Mouse (Mus musculus) CH12.LX (cell line): Measurements from ENCODE around the gene Msi2. TPM values are rescaled to one million over a fixed set of nuclear protein-coding genes. Genes with fewer than 3 reads are reported as not detected.

Experiments used
- DNase-seq: peaks from one replicate; pipeline ENCODE4 v3.0.0-alpha.2; 2013; ENCODE audit errors: extremely low read depth
- H3K27ac ChIP-seq: 2 replicates; pipeline ENCODE4 v1.5.1; 2012; ENCODE audit warnings: low read depth, mild to moderate bottlenecking, control low read depth, moderate library complexity; ENCODE audit not compliant: insufficient read depth
- H3K27me3 ChIP-seq: replicated peaks from 2 replicates; pipeline ENCODE3; 2012; ENCODE audit warnings: inconsistent platforms
- H3K36me3 ChIP-seq, 2 experiments: replicated peaks in 1 of 2; 2 replicates each; pipeline versions ENCODE3 to v1.6.1; 2012; ENCODE audit warnings: inconsistent platforms in 1 of 2, low read length in 1 of 2, mild to moderate bottlenecking in 1 of 2, mixed read lengths in 1 of 2, moderate library complexity in 1 of 2; ENCODE audit not compliant: control insufficient read depth in 1 of 2, insufficient read depth in 1 of 2
- H3K4me1 ChIP-seq, 2 experiments: 2 replicates each; pipeline ENCODE4 v1.6.1; 2012; ENCODE audit warnings: inconsistent platforms in 1 of 2, moderate library complexity in 1 of 2; ENCODE audit not compliant: insufficient read depth in 2 of 2, control insufficient read depth in 1 of 2
- H3K4me2 ChIP-seq: 2 replicates; pipeline ENCODE4 v1.6.1; 2012; ENCODE audit warnings: low read depth, mild to moderate bottlenecking, control low read depth; ENCODE audit not compliant: poor library complexity, insufficient read depth, severe bottlenecking
- H3K4me3 ChIP-seq, 3 experiments: fragments of 150-350 bp in 1 of 3; sonication (generic) in 1 of 3; replicated peaks in 1 of 3; 2 replicates each; pipeline versions ENCODE3 to v1.5.1; 2011 to 2012; ENCODE audit warnings: low read depth in 2 of 3, low read length in 2 of 3, mild to moderate bottlenecking in 2 of 3, moderate library complexity in 2 of 3, control low read depth in 1 of 3, improper control_type of control experiment in 1 of 3, inconsistent platforms in 1 of 3, mixed read lengths in 1 of 3; ENCODE audit not compliant: poor library complexity in 1 of 3
- H3K79me2 ChIP-seq: replicated peaks from 2 replicates; pipeline ENCODE4 v1.6.1; 2012; ENCODE audit warnings: mild to moderate bottlenecking, moderate library complexity; ENCODE audit not compliant: control insufficient read depth, poor library complexity, insufficient read depth, severe bottlenecking; ENCODE audit errors: extremely low read depth
- H3K9ac ChIP-seq: 2 replicates; pipeline ENCODE4 v1.6.1; 2012; ENCODE audit warnings: low read depth, mild to moderate bottlenecking, control low read depth, moderate library complexity; ENCODE audit not compliant: insufficient read depth
- H3K9me3 ChIP-seq: replicated peaks from 2 replicates; pipeline ENCODE3; 2012; ENCODE audit warnings: low read length, inconsistent platforms, mixed read lengths
- BHLHE40 ChIP-seq: IDR thresholded peaks from 2 replicates; pipeline ENCODE4 v1.6.1; 2011; ENCODE audit warnings: mild to moderate bottlenecking, low read depth, low read length, improper control_type of control experiment
- CHD1 ChIP-seq: IDR thresholded peaks from 2 replicates; pipeline ENCODE4 v1.6.1; 2012; ENCODE audit warnings: low read depth, low read length, improper control_type of control experiment, inconsistent platforms
- CHD2 ChIP-seq: IDR thresholded peaks from 2 replicates; pipeline ENCODE4 v1.6.1; 2011; ENCODE audit warnings: low read length, improper control_type of control experiment
- ETS1 ChIP-seq: conservative IDR thresholded peaks from 2 replicates; pipeline ENCODE4 v1.6.1; 2012; ENCODE audit warnings: low read depth, mild to moderate bottlenecking, inconsistent platforms, low read length, improper control_type of control experiment, moderate library complexity
- IRF4 ChIP-seq: IDR thresholded peaks from 2 replicates; pipeline ENCODE4 v1.6.1; 2014; ENCODE audit warnings: low read depth, mild to moderate bottlenecking, inconsistent platforms, low read length, improper control_type of control experiment
- JUN ChIP-seq: IDR thresholded peaks from 2 replicates; pipeline ENCODE4 v1.6.1; 2011; ENCODE audit warnings: low read depth, mild to moderate bottlenecking, low read length, improper control_type of control experiment, moderate library complexity; ENCODE audit not compliant: insufficient read depth
- JUND ChIP-seq: conservative IDR thresholded peaks from 2 replicates; pipeline ENCODE4 v1.6.1; 2011; ENCODE audit warnings: low read depth, low read length, improper control_type of control experiment
- KAT2A ChIP-seq: IDR thresholded peaks from 2 replicates; pipeline ENCODE4 v1.6.1; 2012; ENCODE audit warnings: low read length, improper control_type of control experiment, inconsistent platforms; ENCODE audit not compliant: insufficient replicate concordance
- MEF2A ChIP-seq: IDR thresholded peaks from 2 replicates; pipeline ENCODE4 v1.6.1; 2014; ENCODE audit warnings: low read depth, mild to moderate bottlenecking, inconsistent platforms, low read length, improper control_type of control experiment, borderline replicate concordance
- MXI1 ChIP-seq: IDR thresholded peaks from 2 replicates; pipeline ENCODE4 v1.6.1; 2011; ENCODE audit warnings: mild to moderate bottlenecking, low read depth, low read length, improper control_type of control experiment
- MYC ChIP-seq: IDR thresholded peaks from 2 replicates; pipeline ENCODE4 v1.6.1; 2011; ENCODE audit warnings: low read depth, mild to moderate bottlenecking, improper control_type of control experiment, low read length
- NELFE ChIP-seq: IDR thresholded peaks from 2 replicates; pipeline ENCODE4 v1.6.1; 2011; ENCODE audit warnings: low read depth, low read length, improper control_type of control experiment
- NRF1 ChIP-seq: IDR thresholded peaks from 2 replicates; pipeline ENCODE4 v1.6.1; 2014; ENCODE audit warnings: low read depth, mild to moderate bottlenecking, inconsistent platforms, low read length, improper control_type of control experiment, moderate library complexity
- POLR2AphosphoS2 ChIP-seq: IDR thresholded peaks from 2 replicates; pipeline ENCODE4 v1.6.1; 2011; ENCODE audit warnings: low read depth, low read length, improper control_type of control experiment
- RAD21 ChIP-seq: IDR thresholded peaks from 2 replicates; pipeline ENCODE4 v1.6.1; 2011; ENCODE audit warnings: low read depth, mild to moderate bottlenecking, low read length, improper control_type of control experiment, moderate library complexity
- RCOR1 ChIP-seq: conservative IDR thresholded peaks from 2 replicates; pipeline ENCODE4 v1.6.1; 2012; ENCODE audit warnings: low read depth, mild to moderate bottlenecking, inconsistent platforms, low read length, improper control_type of control experiment
- SIN3A ChIP-seq: IDR thresholded peaks from 2 replicates; pipeline ENCODE4 v1.6.1; 2012; ENCODE audit warnings: low read length, improper control_type of control experiment, inconsistent platforms
- SMC3 ChIP-seq: IDR thresholded peaks from 2 replicates; pipeline ENCODE4 v1.6.1; 2011; ENCODE audit warnings: low read depth, low read length, improper control_type of control experiment
- TBP ChIP-seq: conservative IDR thresholded peaks from 2 replicates; pipeline ENCODE4 v1.6.1; 2011; ENCODE audit warnings: low read depth, low read length, improper control_type of control experiment
- TCF12 ChIP-seq: IDR thresholded peaks from 2 replicates; pipeline ENCODE4 v1.6.1; 2014; ENCODE audit warnings: low read depth, mild to moderate bottlenecking, inconsistent platforms, low read length, improper control_type of control experiment
- UBTF ChIP-seq: IDR thresholded peaks from 2 replicates; pipeline ENCODE4 v1.6.1; 2012; ENCODE audit warnings: low read depth, mild to moderate bottlenecking, inconsistent platforms, low read length, improper control_type of control experiment, moderate library complexity
- USF1 ChIP-seq: IDR thresholded peaks from 2 replicates; pipeline ENCODE4 v1.6.1; 2014; ENCODE audit warnings: low read depth, mild to moderate bottlenecking, inconsistent platforms, low read length, improper control_type of control experiment
- USF2 ChIP-seq: conservative IDR thresholded peaks from 2 replicates; pipeline ENCODE4 v1.6.1; 2011; ENCODE audit warnings: low read depth, low read length, improper control_type of control experiment
- ZKSCAN1 ChIP-seq: IDR thresholded peaks from 2 replicates; pipeline ENCODE4 v1.6.1; 2012; ENCODE audit warnings: low read depth, inconsistent platforms, low read length, improper control_type of control experiment, borderline replicate concordance
- ZMIZ1 ChIP-seq: IDR thresholded peaks from 2 replicates; pipeline ENCODE4 v1.6.1; 2012; ENCODE audit warnings: low read depth, mild to moderate bottlenecking, inconsistent platforms, low read length, improper control_type of control experiment
- dilution Hi-C: fragments of 300-500 bp; cut with MboI; formaldehyde crosslinking; loops from 2 replicates; pipeline ENCODE4 v1.14.3; 2020; ENCODE audit warnings: low sequenced_read_pairs; ENCODE audit not compliant: extremely low pct_unique_long_range_greater_than_20kb, extremely low pct_ligation_motif_present
- in situ Hi-C: fragments of 300-500 bp; cut with MboI; formaldehyde crosslinking; loops from 3 replicates; pipeline ENCODE4 v1.14.3; 2019; ENCODE audit warnings: low sequenced_read_pairs, low pct_ligation_motif_present, low pct_unique_long_range_greater_than_20kb, mixed read lengths
- polyA plus RNA-seq: library from polyadenylated mRNA; unstranded; fragments of >175 nt; gene quantifications from 2 replicates; pipeline ENCODE4 v1.2.1, GENCODE M21; 2012; ENCODE audit warnings: low read depth; ENCODE audit not compliant: insufficient read length
- total RNA-seq, 2 experiments: library from RNA; depleted of rRNA; stranded (reverse); fragments of 300-350 nt in 1 of 2; fragments of >200 nt in 1 of 2; gene quantifications; 2 replicates each; pipeline ENCODE4 v1.2.3; 2012 to 2014

Gene Msi2
- total and polyA plus RNA-seq, 3 experiments = 40.3 to 73.1 (median 52.6) TPM

DNA sequence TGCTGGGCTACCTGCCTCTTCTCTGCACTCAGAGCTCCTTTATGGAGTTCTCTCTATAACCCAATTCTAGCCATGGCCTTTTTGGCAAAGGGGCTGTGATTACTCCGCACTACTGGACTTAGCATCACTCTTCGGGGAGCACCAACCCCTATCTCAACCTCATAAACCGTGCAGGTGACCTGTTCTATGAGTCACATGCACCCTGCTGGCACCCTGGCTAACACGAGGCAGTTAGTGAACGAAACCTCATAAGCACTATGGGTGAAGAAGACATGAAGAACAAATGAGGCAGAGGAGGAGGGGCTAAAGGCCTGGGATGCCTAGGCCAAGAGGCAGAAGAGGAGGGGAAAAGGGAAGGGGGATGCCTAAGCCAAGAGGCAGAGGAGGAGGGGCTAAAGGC is 82.0 kb downstream of the Msi2 start:
- Histone ChIP-seq H3K4me3 (no peak overlapping the region), H3K9ac (no peak overlapping the region), H3K36me3 (peaks cover 10 to 64% of the 10 kb centered on the region in 2 experiments), H3K79me2 (peaks cover 7% of the 10 kb centered on the region; the same call in 1 of the 2 replicates)
- DNase-seq = no peak
- dilution Hi-C loops = no loop called here
- TF ChIP-seq CHD1 (no peak), CHD2 (no peak), NELFE (no peak), NRF1 (no peak), SMC3 (no peak), RAD21 (no peak)
- TF ChIP-seq, all 38 proteins: peak for 0
- Histone ChIP-seq H3K9me3 (no peaks in the 10 kb centered on the region), H3K4me2 (no peak overlapping the region), H3K4me1 (peaks cover 25 to 90% of the 10 kb centered on the region in 2 experiments), H3K27me3 (no peaks in the 10 kb centered on the region), H3K27ac (no peak overlapping the region)
- in situ Hi-C loops = no loop called here

DNA sequence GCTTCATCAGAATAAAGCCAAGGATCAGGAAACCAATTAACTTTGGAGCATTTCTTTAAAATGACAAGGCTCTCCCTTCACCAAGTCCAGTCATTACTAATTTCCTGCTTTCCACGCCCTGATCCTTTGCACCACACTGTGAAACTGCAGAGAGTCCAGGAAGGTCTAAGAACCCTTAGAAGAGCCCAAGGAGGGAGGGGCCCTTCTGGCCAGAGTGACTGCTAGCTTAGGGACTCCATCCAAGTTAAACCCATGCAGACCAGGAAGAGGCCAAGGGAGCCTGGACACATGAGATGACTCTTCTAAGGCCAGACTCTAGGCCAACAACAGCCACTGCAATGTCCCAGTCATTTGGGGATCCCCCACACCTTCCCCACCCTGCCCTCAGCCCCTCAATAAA is 83.7 kb downstream of the Msi2 start:
- Histone ChIP-seq H3K4me1 (peaks cover 33 to 95% of the 10 kb centered on the region in 2 experiments), H3K27ac (no peak overlapping the region), H3K4me2 (no peak overlapping the region), H3K9ac (no peak overlapping the region), H3K9me3 (no peaks in the 10 kb centered on the region), H3K36me3 (peaks cover 5 to 57% of the 10 kb centered on the region in 2 experiments), H3K27me3 (no peaks in the 10 kb centered on the region), H3K79me2 (peaks cover 15% of the 10 kb centered on the region), H3K4me3 (no peak overlapping the region)
- DNase-seq = no peak
- in situ Hi-C loops = no loop called here
- dilution Hi-C loops = no loop called here
- TF ChIP-seq MEF2A = no peak
- no peak for TF ChIP-seq SMC3

DNA sequence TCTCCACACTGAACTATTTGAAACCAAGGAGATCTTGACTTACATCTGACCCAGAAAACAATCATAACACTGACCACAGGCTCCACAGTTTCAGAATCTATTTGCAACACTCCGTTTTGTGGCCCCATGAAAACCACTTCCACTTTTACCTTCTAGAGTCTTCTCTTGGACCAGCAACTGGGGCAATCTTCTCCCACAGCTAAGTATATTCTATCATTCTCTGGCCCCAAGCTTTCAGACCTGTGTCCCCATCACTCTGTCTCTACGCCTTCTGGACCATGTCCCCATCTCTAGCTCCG is 86.4 kb downstream of the Msi2 start:
- DNase-seq = peak; percentile 56
- no peak overlapping the region for H3K9ac ChIP-seq
- H3K4me3 ChIP-seq = no peak overlapping the region
- dilution Hi-C loops = no loop called here
- in situ Hi-C loops = no loop called here
- H3K4me2 ChIP-seq = peak overlapping the region; percentile 62
- peak overlapping the region; percentile 43 for H3K27ac ChIP-seq
- H3K9me3 ChIP-seq = no peaks in the 10 kb centered on the region
- peaks cover 47 to 95% of the 10 kb centered on the region in 2 experiments for H3K4me1 ChIP-seq
- H3K36me3 ChIP-seq = peaks cover 5 to 61% of the 10 kb centered on the region in 2 experiments
- H3K79me2 ChIP-seq = peaks cover 12% of the 10 kb centered on the region
- no peaks in the 10 kb centered on the region for H3K27me3 ChIP-seq
- TF ChIP-seq USF2 = no peak
- TF ChIP-seq IRF4 = peak; percentile 83
- TF ChIP-seq ZKSCAN1 = no peak
- TF ChIP-seq BHLHE40 = peak; percentile 44
- no peak for TF ChIP-seq KAT2A
- no peak for TF ChIP-seq MXI1
- no peak for TF ChIP-seq JUN
- no peak for TF ChIP-seq JUND
- TF ChIP-seq ZMIZ1 = no peak
- no peak; the same call in 1 of the 2 replicates for TF ChIP-seq RAD21
- TF ChIP-seq MYC = 0 out of 2 replicates have a peak, but pooled peaks have one; percentile 29
- no peak for TF ChIP-seq POLR2AphosphoS2
- peak; percentile 49; the same call in 1 of the 2 replicates for TF ChIP-seq RCOR1
- peak; percentile 66; the same call in 1 of the 2 replicates for TF ChIP-seq ETS1
- 0 out of 2 replicates have a peak, but pooled peaks have one; percentile 38 for TF ChIP-seq CHD2
- peak; percentile 47; the same call in 1 of the 2 replicates for TF ChIP-seq SIN3A
- peak; percentile 47; the same call in 1 of the 2 replicates for TF ChIP-seq TCF12
- TF ChIP-seq TBP = no peak
- TF ChIP-seq UBTF = no peak
- TF ChIP-seq USF1 = no peak
- no peak for TF ChIP-seq SMC3
